Mouse (Mus musculus) bone marrow macrophage, adult 2 months (primary cell): ENCODE measurements at regions not wholly inside any gene's neighbourhood (a gene's known extent, or its start where the extent isn't known, plus 50 kb on each side); places are given as distances from the start of the nearest gene placed in this dataset.

Experiments used
- H3K27ac ChIP-seq: 2 replicates; pipeline ENCODE4 v1.5.1; 2012; ENCODE audit warnings: low read depth, low read length; ENCODE audit not compliant: insufficient read depth
- H3K4me1 ChIP-seq: 2 replicates; pipeline ENCODE4 v1.6.1; 2012; ENCODE audit warnings: low read length; ENCODE audit not compliant: control insufficient read depth, insufficient read depth
- H3K4me3 ChIP-seq: 2 replicates; pipeline ENCODE4 v1.5.1; 2012; ENCODE audit warnings: mild to moderate bottlenecking, low read length, moderate library complexity; ENCODE audit not compliant: insufficient read depth
- CTCF ChIP-seq: IDR thresholded peaks from 2 replicates; pipeline ENCODE4 v1.5.1; 2012; ENCODE audit warnings: low read depth, mild to moderate bottlenecking, low read length, moderate library complexity
- POLR2A ChIP-seq: IDR thresholded peaks from 2 replicates; pipeline ENCODE4 v1.6.1; 2012; ENCODE audit warnings: mild to moderate bottlenecking, low read depth, low read length, borderline replicate concordance

DNA sequence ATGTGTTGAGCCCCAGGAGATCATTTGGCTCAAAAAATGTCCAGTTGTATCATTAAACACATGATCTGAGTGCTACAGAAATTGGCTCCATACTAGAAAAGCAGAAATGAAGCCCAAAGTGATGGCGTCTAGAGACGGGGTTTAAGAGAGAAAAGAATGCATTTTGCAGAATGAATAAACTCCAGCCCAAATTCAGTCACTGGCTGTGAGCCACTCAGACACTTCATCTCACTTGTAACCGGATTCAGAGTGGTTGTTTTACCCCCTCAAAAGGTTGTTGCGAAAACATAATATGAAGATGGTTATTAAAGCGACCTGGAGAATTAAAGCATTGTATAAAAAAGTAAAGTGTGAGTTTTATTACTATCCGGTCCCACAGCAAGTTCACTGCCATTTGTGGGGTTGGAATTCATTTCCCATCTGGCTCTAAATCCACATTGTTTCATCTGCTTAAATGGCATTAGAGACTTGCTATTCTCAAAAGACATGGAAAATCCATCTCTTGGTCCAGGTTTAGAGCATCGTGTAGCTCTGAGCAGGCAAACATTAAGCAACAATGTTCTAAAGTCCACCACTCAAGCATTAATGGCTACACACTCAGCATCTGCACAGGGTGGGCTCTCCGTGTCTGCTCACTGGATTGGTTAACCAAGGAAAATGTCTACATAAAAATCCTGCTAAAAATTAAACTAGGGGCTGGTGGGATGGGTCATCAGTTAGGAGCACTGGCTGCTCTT lies 390.9 kb downstream of the Cd83 start:
- TF ChIP-seq POLR2A, result no peak
- TF ChIP-seq CTCF, result no peak
- no peak overlapping the region for H3K27ac ChIP-seq
- H3K4me1 ChIP-seq, result no peaks in the 10 kb centered on the region
- no peak overlapping the region for H3K4me3 ChIP-seq

DNA sequence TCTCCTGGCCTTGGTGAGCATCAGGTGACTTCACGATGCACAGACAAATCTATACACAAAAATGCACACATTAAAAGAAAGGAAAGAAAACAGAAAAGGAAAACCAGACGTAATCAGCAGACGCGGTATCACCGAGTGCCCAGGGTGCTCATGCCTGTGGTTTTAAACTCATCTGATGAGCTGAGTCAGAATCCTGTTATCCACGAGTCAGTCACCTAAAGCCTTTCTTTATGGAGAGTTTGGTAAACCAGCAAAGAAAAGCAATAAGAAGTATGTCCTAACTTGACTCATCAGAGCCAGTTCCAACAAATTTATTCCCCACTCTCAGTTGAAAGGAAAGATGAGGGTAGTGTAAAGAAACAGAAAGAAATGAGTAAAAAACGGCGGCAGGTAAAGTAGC lies 391.5 kb downstream of the Cd83 start:
- no peak overlapping the region for H3K4me3 ChIP-seq
- no peak for TF ChIP-seq CTCF
- no peak for TF ChIP-seq POLR2A
- H3K27ac ChIP-seq, result no peak overlapping the region
- H3K4me1 ChIP-seq, result no peaks in the 10 kb centered on the region

DNA sequence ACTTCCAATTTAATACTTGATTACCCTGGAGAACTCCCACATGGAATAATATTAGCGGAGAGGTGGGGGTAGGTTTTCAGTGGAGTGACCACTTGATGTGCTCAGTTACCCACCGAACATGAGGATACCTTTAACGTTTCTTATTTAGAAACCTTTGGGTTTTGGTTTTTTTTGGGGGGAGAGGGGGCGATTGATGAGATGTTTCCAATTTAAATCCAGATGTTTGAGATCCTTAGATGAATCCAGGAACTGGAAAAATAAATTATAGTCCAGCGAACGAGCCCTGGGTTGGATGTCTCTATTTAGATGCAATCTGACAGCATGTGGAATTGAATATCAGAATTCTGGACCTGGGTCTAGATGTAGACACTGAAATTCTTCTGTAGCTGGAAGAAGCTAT lies 393.4 kb downstream of the Cd83 start:
- TF ChIP-seq CTCF, result no peak
- TF ChIP-seq POLR2A, result no peak
- H3K4me1 ChIP-seq, result no peaks in the 10 kb centered on the region

DNA sequence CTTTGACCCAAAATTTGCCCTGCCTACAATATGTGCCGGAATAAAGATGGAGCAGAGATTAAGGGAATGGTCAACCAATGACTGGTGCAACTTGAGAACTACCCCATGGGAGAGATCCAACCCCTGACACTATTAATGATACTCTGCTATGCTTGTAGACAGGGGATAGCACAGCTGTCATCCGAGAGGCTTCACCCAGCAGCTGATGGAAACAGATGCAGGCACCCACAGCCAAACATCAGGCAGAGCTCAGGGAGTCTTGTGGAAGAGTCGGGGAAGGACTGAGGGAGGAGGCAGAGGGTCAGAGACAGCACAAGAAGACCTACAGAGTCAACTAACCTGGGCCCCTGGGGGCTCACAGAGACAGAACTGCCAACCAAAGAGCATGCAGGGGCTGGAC lies 395.8 kb downstream of the Cd83 start:
- no peak for TF ChIP-seq POLR2A
- TF ChIP-seq CTCF, result no peak
- Histone ChIP-seq H3K4me1 (no peaks in the 10 kb centered on the region), H3K4me3 (no peak overlapping the region), H3K27ac (no peak overlapping the region)

More for the DNA sequence above, 393.4 kb downstream of the Cd83 start:
- H3K4me3 ChIP-seq, result no peak overlapping the region
- no peak overlapping the region for H3K27ac ChIP-seq

DNA sequence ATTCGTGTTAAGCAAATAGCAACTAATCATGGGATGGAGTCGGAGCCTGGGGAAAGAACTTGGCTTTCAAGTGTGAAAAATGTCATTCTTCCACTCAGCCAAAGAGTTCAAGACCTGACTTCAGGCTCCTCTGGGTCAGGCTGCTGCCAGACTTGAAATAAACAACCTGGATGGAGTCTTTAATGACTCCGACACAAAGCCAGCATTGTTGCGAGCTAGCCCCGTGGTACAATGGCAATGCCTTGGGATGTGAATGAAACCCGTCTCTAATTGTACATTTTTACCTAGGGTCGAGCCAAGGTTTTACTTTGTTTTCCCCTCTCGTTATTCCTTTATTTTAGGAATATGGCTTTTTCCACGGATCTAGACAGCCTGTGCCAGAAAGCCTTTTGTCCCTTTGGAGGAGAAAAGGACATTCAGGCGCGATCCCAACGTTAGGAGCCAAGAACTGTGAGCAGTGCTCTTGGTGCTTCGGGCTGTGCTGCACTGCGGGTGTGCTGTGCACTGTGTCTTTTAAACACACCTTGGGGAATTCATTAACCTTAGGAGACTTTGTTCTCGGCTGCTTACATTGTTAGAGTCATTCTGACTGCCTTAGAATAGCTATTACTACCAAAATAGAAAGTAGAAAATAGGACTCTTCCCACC lies 398.1 kb downstream of the Cd83 start:
- TF ChIP-seq CTCF (no peak), POLR2A (no peak)
- H3K4me3 ChIP-seq, result no peak overlapping the region
- no peaks in the 10 kb centered on the region for H3K4me1 ChIP-seq
- no peak overlapping the region for H3K27ac ChIP-seq

DNA sequence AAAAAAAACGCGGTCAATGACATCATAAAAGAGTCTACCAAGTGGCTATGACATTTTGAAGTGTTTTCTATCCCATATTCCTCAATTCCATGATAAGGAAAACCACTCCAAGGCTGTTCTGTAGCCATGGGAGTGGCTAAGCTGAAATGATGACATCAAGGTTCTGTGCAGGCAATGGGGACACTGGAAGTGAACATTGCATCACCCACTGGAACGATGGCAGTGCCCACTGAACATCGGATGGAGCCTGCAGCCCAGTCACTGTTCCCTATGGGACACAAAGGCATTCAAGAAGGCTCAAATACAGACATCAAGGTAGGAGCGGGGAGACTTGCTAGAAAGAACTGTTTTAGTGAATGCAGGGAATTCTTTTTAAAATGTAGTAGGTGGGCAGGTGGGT lies 410.8 kb downstream of the Cd83 start:
- H3K4me3 ChIP-seq, result no peak overlapping the region
- no peaks in the 10 kb centered on the region for H3K4me1 ChIP-seq
- TF ChIP-seq POLR2A (no peak), CTCF (no peak)
- H3K27ac ChIP-seq, result no peak overlapping the region

DNA sequence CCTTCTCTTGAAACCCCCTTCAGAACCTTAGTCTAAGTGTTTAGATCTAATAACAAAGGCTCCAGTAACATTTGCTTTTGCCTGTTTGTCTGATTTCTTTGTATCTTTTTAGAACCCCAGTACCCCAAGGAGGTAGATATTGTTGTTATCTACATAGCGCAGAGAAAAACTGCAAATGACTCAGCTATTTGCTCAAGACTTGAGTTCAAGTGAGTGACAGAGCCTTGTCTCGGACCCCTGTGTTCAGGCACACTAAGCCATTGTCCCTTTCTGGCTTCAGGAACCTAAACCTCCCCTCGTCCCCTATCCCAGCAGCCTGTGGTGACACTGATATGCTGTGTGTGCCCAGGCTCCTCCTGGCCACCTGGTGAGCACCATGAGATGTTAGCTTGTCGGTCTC lies 421.5 kb downstream of the Cd83 start:
- TF ChIP-seq CTCF, result no peak
- TF ChIP-seq POLR2A, result no peak
- Histone ChIP-seq H3K4me3 (no peak overlapping the region), H3K27ac (no peak overlapping the region), H3K4me1 (no peaks in the 10 kb centered on the region)

DNA sequence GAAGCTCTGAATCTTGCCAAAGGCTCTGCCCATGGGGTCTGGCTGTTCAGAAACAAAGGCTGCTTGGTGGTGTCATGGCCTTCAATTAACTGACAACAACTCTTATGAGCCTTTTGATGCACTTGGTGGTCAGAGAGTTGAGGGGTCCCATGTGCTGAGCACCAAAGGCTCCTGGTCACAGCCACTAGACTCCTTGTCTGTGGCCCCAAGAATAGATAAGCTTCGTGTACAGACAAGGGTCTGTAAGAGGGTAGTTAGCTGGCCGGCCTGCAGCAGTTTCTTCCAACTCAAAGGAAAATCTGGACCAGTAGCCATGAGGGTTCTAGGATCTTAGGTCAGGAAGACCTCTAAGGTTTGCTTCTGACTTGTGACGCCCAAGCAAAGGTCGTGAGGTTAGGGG lies 421.9 kb downstream of the Cd83 start:
- no peaks in the 10 kb centered on the region for H3K4me1 ChIP-seq
- H3K4me3 ChIP-seq, result no peak overlapping the region
- TF ChIP-seq POLR2A (no peak), CTCF (no peak)
- H3K27ac ChIP-seq, result no peak overlapping the region

DNA sequence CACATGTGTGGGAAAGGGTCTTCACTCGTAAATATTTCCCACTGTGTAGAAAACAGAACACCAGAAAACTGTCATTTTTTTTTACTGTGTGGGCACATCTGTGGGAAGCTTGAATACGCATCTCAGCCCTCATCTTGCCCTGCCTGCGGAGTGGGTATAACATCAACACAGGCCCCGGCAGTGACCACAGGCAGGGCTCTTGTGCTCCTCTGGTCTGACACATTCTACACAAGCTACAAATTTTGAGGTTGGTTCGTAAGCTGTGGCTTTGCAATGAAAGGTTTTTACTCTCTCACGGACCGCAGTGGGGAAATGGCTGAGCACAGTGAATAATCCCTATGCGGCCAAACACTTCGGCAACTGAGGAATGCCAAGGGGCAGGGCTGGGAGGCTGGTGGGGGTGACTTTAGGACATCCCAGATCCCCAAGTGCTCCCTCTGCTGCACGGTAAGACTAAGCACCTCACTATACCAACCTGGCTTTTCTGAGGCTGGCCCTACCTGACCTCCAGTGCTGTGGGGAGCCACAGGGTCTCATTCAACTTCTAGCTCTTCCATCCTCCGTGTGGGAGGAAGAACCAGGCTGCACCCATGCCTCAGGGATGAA lies 422.9 kb downstream of the Cd83 start:
- no peak for TF ChIP-seq CTCF
- no peak for TF ChIP-seq POLR2A
- no peak overlapping the region for H3K4me3 ChIP-seq
- H3K27ac ChIP-seq, result no peak overlapping the region
- no peaks in the 10 kb centered on the region for H3K4me1 ChIP-seq

DNA sequence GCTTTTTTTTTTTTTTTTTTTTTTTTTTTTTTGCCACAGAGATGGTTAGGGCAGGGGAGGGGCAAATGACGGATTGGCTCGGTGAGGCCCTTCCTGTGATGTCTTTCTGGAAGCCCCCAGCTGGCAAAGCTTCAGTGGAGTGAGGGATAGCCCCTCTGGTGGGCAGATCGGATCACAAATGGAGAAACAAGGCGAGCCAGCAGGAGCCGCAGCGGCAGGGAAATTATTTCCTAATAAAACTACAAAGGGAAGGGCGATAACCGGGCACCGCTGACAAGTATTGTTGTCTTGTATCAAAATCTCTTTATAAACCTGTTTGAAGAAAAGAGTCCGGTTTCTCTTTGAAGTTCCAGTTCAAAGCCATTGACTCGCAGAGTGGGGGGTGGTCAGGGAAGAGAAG lies 424.5 kb downstream of the Cd83 start:
- Histone ChIP-seq H3K4me3 (no peak overlapping the region), H3K27ac (no peak overlapping the region), H3K4me1 (no peaks in the 10 kb centered on the region)
- TF ChIP-seq POLR2A (no peak), CTCF (no peak)
